Mouse (Mus musculus) megakaryocyte, embryonic 14.5 days (primary cell): Measurements from ENCODE around the gene Ccdc182. TPM values are rescaled to one million over a fixed set of nuclear protein-coding genes. Genes with fewer than 3 reads are reported as not detected.

Experiments used
- H3K27me3 ChIP-seq: replicated peaks from 2 replicates; pipeline ENCODE3; 2012; ENCODE audit warnings: inconsistent platforms
- H3K36me3 ChIP-seq: replicated peaks from 2 replicates; pipeline ENCODE3; 2012; ENCODE audit warnings: low read length, inconsistent platforms, mixed read lengths
- H3K4me1 ChIP-seq: 2 replicates; pipeline ENCODE4 v1.6.1; 2012; ENCODE audit warnings: inconsistent platforms
- H3K4me3 ChIP-seq: replicated peaks from 2 replicates; pipeline ENCODE3; 2012; ENCODE audit warnings: moderate library complexity, mild to moderate bottlenecking, inconsistent platforms
- H3K9me3 ChIP-seq: 2 replicates; pipeline ENCODE4 v1.6.1; 2012; ENCODE audit warnings: inconsistent platforms
- FLI1 ChIP-seq: IDR thresholded peaks from 2 replicates; pipeline ENCODE4 v1.6.1; 2012; ENCODE audit warnings: low read length, inconsistent platforms, mixed read lengths
- GATA1 ChIP-seq: IDR thresholded peaks from 3 replicates; pipeline ENCODE4 v1.6.1; 2012; ENCODE audit warnings: mixed read lengths, low read length, inconsistent platforms, borderline replicate concordance
- polyA plus RNA-seq: library from polyadenylated mRNA; stranded (reverse); fragments of >175 nt; gene quantifications from 2 replicates; pipeline ENCODE4 v1.2.3, GENCODE M21; 2012; ENCODE audit warnings: low replicate concordance; ENCODE audit not compliant: insufficient read depth

Gene Ccdc182
- polyA plus RNA-seq, 1 experiment: not detected

DNA sequence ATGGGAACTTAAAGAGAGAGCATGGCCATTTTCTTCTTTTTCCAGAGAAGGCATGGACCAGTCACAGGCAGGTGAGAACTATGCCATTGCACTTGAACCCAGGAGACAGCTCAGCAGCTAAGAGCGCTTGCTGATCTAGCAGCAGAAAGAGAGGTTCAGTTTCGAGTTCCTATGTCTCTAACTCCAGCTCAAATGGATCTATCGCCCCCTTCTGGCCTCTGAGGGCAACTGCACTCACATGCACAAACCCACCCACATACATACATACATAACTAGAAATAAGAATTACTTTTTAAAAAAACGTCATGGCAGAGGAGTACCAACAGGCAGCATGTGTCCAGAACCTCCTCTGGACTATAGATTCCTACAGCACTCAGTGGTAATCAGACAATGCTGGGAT lies 35.6 kb upstream of the Ccdc182 start:
- H3K27me3 ChIP-seq: peaks cover 40% of the 10 kb centered on the region
- no peaks in the 10 kb centered on the region for H3K36me3 ChIP-seq
- H3K4me3 ChIP-seq: no peak overlapping the region
- peaks cover 7% of the 10 kb centered on the region for H3K4me1 ChIP-seq
- TF ChIP-seq FLI1 (no peak), GATA1 (no peak)
- peaks cover 21% of the 10 kb centered on the region for H3K9me3 ChIP-seq

DNA sequence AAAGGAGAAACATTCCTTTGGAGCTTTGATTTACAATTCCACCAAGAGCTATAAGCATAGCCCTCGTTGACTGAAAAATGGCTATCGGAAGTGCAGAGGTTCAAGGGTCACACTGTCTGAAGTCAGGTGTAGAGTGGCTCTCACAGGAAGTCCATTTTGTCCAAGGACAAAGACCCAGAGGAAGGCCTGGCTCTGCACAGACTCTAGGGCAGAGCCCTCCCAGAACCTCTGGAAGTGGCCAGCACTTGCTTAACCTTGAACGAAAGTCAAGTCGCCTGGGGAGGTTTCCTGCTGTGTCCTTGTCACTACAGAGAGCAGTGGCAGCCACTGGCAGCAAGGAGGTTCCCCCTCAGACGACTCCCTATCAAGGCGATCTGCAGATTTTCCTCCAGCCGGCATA lies 33.4 kb upstream of the Ccdc182 start:
- peaks cover 43% of the 10 kb centered on the region for H3K27me3 ChIP-seq
- H3K4me3 ChIP-seq: no peak overlapping the region
- TF ChIP-seq FLI1 (no peak), GATA1 (no peak)
- H3K36me3 ChIP-seq: no peaks in the 10 kb centered on the region
- peaks cover 28% of the 10 kb centered on the region for H3K9me3 ChIP-seq
- H3K4me1 ChIP-seq: peaks cover 3% of the 10 kb centered on the region; the same call in 1 of the 2 replicates

DNA sequence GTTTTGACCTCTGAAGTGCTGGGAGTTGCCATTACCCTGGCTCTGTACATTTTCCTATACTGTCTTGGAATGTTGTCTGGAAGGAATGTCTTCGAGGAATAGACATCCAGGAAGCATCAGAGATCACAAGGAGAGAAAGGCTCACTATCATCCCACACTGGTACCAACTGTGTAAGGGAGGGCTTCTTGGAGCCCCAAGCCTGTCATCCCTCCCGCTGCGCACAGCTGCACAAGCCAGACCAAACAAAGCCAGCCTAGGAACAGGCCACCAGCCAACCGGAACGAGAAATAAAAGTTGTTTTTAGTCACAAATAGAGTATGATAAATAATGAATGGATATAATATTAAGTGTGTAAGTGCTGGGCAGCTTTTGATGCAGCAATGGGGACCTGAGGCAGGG lies 29.0 kb upstream of the Ccdc182 start:
- H3K36me3 ChIP-seq: no peaks in the 10 kb centered on the region
- peaks cover 60% of the 10 kb centered on the region for H3K27me3 ChIP-seq
- H3K4me3 ChIP-seq: no peak overlapping the region
- H3K4me1 ChIP-seq: peaks cover 3% of the 10 kb centered on the region; the same call in 1 of the 2 replicates
- H3K9me3 ChIP-seq: peaks cover 8% of the 10 kb centered on the region
- TF ChIP-seq GATA1: no peak
- TF ChIP-seq FLI1: no peak

DNA sequence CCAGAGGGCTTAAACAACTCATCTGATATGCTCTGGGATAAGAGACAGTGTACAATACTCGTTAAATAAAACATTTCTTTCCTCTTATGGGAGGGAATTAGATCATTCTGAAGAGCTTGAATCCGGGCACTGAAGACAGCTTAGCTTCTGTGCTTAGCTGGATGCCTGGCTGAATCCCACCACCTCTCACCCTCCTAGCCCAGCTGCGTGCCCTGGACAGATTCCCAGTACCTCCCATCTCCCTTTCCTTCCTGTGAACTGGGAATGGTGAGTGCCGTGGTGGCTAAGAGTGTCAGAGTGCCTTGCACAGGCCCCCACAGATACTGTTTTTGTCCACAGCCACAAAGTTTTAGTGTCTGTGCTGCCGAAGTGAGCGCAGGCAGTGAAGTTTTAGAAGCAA lies 27.5 kb upstream of the Ccdc182 start:
- no peak overlapping the region for H3K4me3 ChIP-seq
- no peaks in the 10 kb centered on the region for H3K36me3 ChIP-seq
- H3K4me1 ChIP-seq: peaks cover 3% of the 10 kb centered on the region; the same call in 1 of the 2 replicates
- peaks cover 59% of the 10 kb centered on the region for H3K27me3 ChIP-seq
- no peak for TF ChIP-seq FLI1
- peaks cover 14% of the 10 kb centered on the region for H3K9me3 ChIP-seq

DNA sequence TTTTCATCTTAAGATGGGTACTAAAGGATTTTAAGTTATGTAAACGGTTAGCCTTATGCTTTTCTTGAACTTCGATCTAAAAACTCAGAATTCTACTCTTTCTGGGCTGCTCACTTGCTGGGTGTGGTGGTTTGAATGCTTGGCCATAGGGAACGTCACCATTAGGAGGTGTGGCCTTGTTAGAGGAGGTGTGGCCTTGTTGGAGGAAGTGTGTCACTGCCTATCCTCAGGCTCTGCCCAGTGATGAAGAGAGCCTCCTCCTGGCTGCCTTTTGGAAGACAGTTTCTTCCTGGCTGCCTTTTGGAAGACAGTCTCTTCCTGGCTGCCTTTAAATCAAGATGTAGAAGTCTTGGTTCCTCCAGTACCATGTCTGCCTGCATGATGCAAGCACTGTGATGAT lies 22.0 kb upstream of the Ccdc182 start:
- no peaks in the 10 kb centered on the region for H3K36me3 ChIP-seq
- H3K27me3 ChIP-seq: peaks cover 62% of the 10 kb centered on the region
- H3K4me1 ChIP-seq: no peaks in the 10 kb centered on the region
- H3K4me3 ChIP-seq: no peak overlapping the region
- no peak for TF ChIP-seq GATA1
- TF ChIP-seq FLI1: no peak
- peaks cover 12% of the 10 kb centered on the region for H3K9me3 ChIP-seq

DNA sequence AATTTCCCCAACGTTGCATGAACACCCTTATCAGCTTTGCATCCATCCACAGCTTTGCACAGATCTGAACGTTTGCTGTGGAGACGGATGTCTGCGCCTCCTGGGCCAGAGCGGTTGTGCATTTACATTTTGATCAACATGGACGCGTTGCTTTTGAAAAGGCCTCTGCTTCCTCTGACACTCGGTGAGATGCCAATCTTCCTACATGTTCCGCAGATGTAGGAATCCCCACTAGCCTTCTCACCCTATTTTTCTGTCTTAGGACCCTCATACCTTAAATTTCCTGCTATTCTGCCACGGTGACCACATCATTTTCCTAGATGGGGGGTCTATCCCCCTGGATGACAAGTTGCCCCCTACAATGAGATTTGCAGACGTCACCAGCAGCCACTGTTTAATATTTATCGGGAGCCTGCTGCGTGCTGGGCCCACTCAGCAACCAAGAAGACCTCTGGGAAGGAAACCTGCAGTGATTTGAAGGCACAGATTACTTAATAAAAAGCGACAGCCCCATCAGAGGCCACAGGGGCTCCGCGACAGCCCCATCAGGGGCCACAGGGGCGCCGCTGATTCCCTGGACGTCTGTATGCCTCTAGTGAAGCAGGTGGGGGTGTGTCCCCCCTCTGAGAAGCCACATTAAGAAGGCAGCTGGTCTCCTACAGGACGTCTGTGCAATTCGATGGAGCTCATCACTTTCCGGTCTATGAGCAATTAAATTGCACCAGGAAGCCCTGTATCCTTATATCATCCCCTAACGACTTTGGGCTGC lies 19.6 kb upstream of the Ccdc182 start:
- no peak for TF ChIP-seq FLI1
- TF ChIP-seq GATA1: no peak
- H3K4me3 ChIP-seq: no peak overlapping the region
- H3K36me3 ChIP-seq: no peaks in the 10 kb centered on the region
- peaks cover under 1% of the 10 kb centered on the region; the same call in 1 of the 2 replicates for H3K4me1 ChIP-seq
- H3K27me3 ChIP-seq: peaks cover 54% of the 10 kb centered on the region
- peaks cover 12% of the 10 kb centered on the region for H3K9me3 ChIP-seq

DNA sequence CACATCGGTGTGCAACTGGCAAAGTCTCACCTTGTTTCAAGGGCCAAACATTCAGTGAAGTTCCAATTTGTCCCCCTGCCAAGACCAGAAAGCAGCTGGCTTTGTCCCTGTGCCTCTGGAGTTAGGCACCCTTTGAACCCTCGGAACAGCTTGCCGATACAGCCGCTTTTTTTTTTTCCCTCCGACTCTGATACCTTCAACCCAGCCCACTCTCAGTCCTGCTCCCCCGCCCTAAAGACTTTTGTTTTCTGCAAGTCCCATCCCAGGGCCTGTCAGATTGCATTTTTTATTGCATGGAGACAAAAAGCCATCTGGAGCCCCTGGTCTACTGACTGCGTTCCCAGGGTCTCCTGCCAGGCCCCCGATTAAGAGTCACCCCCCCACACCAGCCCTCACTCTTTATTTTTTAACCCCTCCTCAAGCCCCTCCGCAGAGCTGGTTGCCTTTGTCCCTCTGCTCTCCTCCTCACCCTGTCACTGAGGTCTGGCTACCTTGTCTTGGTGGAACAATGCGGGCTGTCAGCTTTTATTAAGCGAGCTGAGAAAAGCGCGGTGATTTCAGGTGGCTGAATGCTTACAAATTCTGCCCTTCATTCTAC lies 18.9 kb upstream of the Ccdc182 start:
- H3K9me3 ChIP-seq: peaks cover 12% of the 10 kb centered on the region
- no peaks in the 10 kb centered on the region for H3K36me3 ChIP-seq
- no peak for TF ChIP-seq GATA1
- no peak for TF ChIP-seq FLI1
- H3K4me3 ChIP-seq: no peak overlapping the region
- peaks cover 4% of the 10 kb centered on the region; the same call in 1 of the 2 replicates for H3K4me1 ChIP-seq
- peaks cover 48% of the 10 kb centered on the region for H3K27me3 ChIP-seq

DNA sequence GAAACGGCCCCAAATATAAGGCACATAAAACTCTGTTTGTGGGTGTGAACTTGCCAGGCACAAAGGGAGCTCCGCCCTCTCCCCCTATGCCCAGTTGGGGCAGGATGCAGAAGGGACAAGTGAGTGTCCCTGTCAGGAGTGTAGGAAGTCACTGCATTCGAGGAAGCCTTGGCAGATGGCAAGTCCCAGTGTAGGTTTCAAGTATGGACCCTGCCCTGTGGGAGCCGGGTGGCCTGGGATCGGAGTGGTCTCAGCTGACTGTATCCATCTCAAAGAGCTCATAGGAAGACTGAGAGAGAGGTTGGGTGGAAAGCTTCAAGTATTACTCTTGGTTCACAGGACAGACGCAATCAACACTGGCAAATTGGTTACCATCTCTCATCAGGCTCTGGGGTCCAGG lies 17.9 kb upstream of the Ccdc182 start:
- H3K4me1 ChIP-seq: peaks cover 4% of the 10 kb centered on the region; the same call in 1 of the 2 replicates
- peaks cover 46% of the 10 kb centered on the region for H3K27me3 ChIP-seq
- H3K9me3 ChIP-seq: peaks cover 9% of the 10 kb centered on the region
- no peak overlapping the region for H3K4me3 ChIP-seq
- no peaks in the 10 kb centered on the region for H3K36me3 ChIP-seq
- TF ChIP-seq FLI1 (no peak), GATA1 (no peak)

DNA sequence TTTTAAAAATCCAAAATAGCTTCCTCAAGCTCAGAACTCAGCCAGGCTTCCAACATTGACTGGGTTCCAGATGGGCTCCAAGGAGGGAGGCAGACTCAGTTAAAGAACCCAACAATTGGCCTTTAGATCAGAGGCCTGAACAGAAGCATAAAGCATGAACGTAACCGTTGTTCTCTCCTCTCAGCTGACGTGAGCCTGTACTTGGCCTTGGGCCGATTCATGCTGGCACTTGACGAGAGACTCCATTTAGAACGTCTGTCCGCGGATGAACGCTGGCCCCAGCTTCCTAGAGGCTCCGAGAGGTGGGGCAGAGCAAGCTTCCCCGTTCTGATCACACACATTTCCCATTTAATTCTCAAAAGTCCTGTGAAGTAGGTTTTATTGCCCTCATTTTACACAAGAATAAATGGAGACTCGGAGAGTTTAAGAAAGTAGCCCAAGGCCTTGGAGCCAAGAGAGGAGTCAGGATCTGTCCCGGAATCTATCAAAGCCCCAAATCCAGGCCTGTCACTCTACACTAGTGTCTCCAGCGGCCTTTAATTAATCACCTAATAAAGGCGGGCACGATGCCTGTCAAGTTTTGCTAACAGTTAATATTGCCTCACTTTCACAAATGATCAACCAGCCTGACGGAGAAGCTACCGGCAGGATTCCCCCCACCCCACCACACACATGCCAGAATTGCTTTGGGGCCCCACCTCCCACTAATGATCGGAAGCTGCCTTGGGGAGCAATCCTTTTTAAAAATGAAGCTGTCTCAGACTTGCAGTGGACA lies 17.1 kb upstream of the Ccdc182 start:
- Histone ChIP-seq H3K4me1 (peaks cover 4% of the 10 kb centered on the region; the same call in 1 of the 2 replicates), H3K9me3 (peaks cover 3% of the 10 kb centered on the region), H3K27me3 (peaks cover 46% of the 10 kb centered on the region), H3K36me3 (no peaks in the 10 kb centered on the region), H3K4me3 (no peak overlapping the region)
- TF ChIP-seq FLI1: no peak
- no peak for TF ChIP-seq GATA1

DNA sequence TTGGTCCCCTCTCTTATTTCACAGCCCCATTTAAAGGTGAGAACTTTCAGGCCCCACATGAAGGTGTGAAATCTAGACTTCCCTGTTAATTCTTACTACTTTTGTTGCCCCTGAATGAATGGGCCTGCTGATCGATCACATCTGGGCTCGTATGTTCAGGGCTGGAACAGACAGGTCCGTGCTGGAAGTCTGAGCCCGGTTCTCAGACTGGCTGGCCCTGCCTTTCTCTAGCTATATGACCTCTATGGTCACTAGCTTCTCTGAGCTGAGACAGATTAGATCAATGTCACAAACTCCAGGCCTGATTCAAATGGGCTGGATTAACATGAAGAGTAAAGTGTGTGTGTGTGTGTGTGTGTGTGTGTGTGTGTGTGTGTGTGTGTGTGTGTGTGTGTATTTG lies 14.9 kb upstream of the Ccdc182 start:
- Histone ChIP-seq H3K4me3 (no peak overlapping the region), H3K4me1 (peaks cover 7% of the 10 kb centered on the region; the same call in 1 of the 2 replicates), H3K9me3 (peaks cover 8% of the 10 kb centered on the region), H3K36me3 (no peaks in the 10 kb centered on the region), H3K27me3 (peaks cover 37% of the 10 kb centered on the region)
- no peak for TF ChIP-seq FLI1
- no peak for TF ChIP-seq GATA1
